Mouse (Mus musculus) brain, embryonic 14.5 days (tissue): Measurements from ENCODE around the gene Dock9.

ENCODE experiments used
- CTCF ChIP-seq: fragments of 200-500 bp; IDR thresholded peaks from 2 replicates; pipeline ENCODE4 v1.5.1; 2012; ENCODE audit warnings: inconsistent platforms, mild to moderate bottlenecking, moderate library complexity, borderline replicate concordance; ENCODE audit not compliant: insufficient read depth, insufficient read length; ENCODE audit errors: extremely low read depth
- POLR2A ChIP-seq: fragments of 200-500 bp; IDR thresholded peaks from 2 replicates; pipeline ENCODE4 v1.6.1; 2012; ENCODE audit warnings: mild to moderate bottlenecking, inconsistent platforms, borderline replicate concordance; ENCODE audit not compliant: poor library complexity, insufficient read depth, insufficient read length, severe bottlenecking; ENCODE audit errors: extremely low read depth

GRCm38 (mm10) chr14:121500577-121500976 lies 297.1 kb downstream of the Dock9 start:
- no peak for TF ChIP-seq CTCF
- no peak for TF ChIP-seq POLR2A
